ENCODE assay signal across 15 mouse cellular contexts in genomic region chr16:46507260-46507943, GRCm38 (mm10). TPM values are rescaled to one million over a fixed set of nuclear protein-coding genes. Genes with fewer than 3 reads are reported as not detected.
DNase-seq lines count a peak whose midpoint lies in the region; ATAC-seq and TF ChIP-seq lines count a peak whose summit lies in the region.
"Had no signal": no experiment of that assay in that cellular context is flagged by ENCODE, and none has a peak within 500 bp of the region (broad histone marks: within the 10 kb centered on the region; RNA-seq: fewer than 3 reads in every experiment).

No protein-coding gene starts in this region.

- no peaks in the 10 kb centered on the region for H3K9me3 ChIP-seq in lung, embryonic 15.5 days
- H3K9me3 ChIP-seq: embryonic facial prominence, embryonic 15.5 days; forebrain, embryonic 12.5 days; heart, embryonic 10.5 days; neural tube, embryonic 12.5 days had no signal

- H3K36me3 ChIP-seq in lung, embryonic 15.5 days: no peaks in the 10 kb centered on the region
- H3K36me3 ChIP-seq: embryonic facial prominence, embryonic 15.5 days; forebrain, embryonic 12.5 days; heart, embryonic 10.5 days; neural tube, embryonic 12.5 days had no signal

- no peak for TF ChIP-seq POLR2A in lung, adult 2 months (IDR thresholded peaks at IDR 0.05; ENCODE audit: borderline replicate concordance, extremely low read depth, low read depth, low read length)

- no peak overlapping the region for H3K4me2 ChIP-seq in lung, embryonic 15.5 days
- H3K4me2 ChIP-seq: embryonic facial prominence, embryonic 15.5 days; forebrain, embryonic 12.5 days; neural tube, embryonic 12.5 days had no signal

- DNase-seq in lung, adult 2 months: no peak
- DNase-seq in kidney, adult 11 months: peak; percentile 77
- peak; percentile 56 for DNase-seq in kidney, postnatal 10 days
- DNase-seq in lung, postnatal 4 days: peak; percentile 10 to 44
- DNase-seq in layer of hippocampus, adult 9-11 months: no peak
- no peak for DNase-seq in adrenal gland, adult 8-10 months
- no peak for DNase-seq in cerebellum, postnatal 25 days
- DNase-seq: adrenal gland, postnatal 14 days had no signal

- H3K9ac ChIP-seq in lung, embryonic 15.5 days: no peak overlapping the region
- H3K9ac ChIP-seq: embryonic facial prominence, embryonic 15.5 days; forebrain, embryonic 12.5 days; neural tube, embryonic 12.5 days had no signal

- H3K4me3 ChIP-seq in lung, embryonic 15.5 days: no peak overlapping the region
- H3K4me3 ChIP-seq in lung, adult 2 months (replicated peaks; ENCODE audit: extremely low read depth, low read depth, low read length): no peak overlapping the region
- H3K4me3 ChIP-seq: embryonic facial prominence, embryonic 15.5 days; forebrain, embryonic 12.5 days; heart, embryonic 10.5 days; neural tube, embryonic 12.5 days had no signal

- peak overlapping the region; percentile 86 for H3K27ac ChIP-seq in lung, embryonic 15.5 days
- H3K27ac ChIP-seq: embryonic facial prominence, embryonic 15.5 days; forebrain, embryonic 12.5 days; heart, embryonic 10.5 days; hindbrain, postnatal 0 days; neural tube, embryonic 12.5 days had no signal

- no peaks in the 10 kb centered on the region for H3K4me1 ChIP-seq in lung, embryonic 15.5 days
- peaks cover 4% of the 10 kb centered on the region for H3K4me1 ChIP-seq in lung, adult 2 months (ENCODE audit: control insufficient read depth, insufficient read depth, low read length)
- H3K4me1 ChIP-seq: embryonic facial prominence, embryonic 15.5 days; forebrain, embryonic 12.5 days; heart, embryonic 10.5 days; neural tube, embryonic 12.5 days had no signal

- TF ChIP-seq CTCF in lung, adult 2 months (IDR thresholded peaks at IDR 0.05; ENCODE audit: insufficient read depth, low read length): no peak

- peak; percentile 65; the same call in 1 of the 2 replicates for ATAC-seq in lung, embryonic 15.5 days (ENCODE audit: borderline replicate concordance, extremely low read depth, low FRiP score, low TSS enrichment)
- ATAC-seq: hindbrain, postnatal 0 days had no signal

- no peaks in the 10 kb centered on the region for H3K27me3 ChIP-seq in lung, embryonic 15.5 days
- H3K27me3 ChIP-seq: embryonic facial prominence, embryonic 15.5 days; neural tube, embryonic 12.5 days had no signal

- WGBS in lung, embryonic 15.5 days: 40% methylated on average over 3 of the region's 3 CpGs
- 48% methylated on average over 3 of the region's 3 CpGs for WGBS in lung, adult 2 months

RNA-seq across cellular contexts. Expression of gene Nectin3, which starts 9.1 kb away (rescaled TPM):
- 35.5 and 37.9 TPM in 2 replicates for polyA plus RNA-seq in lung, embryonic 15.5 days (2015; fragmentation: Nextera tagmentation; extraction: Ambion mirVana)
- 14.7 and 22.3 TPM in 2 replicates for polyA plus RNA-seq in lung, adult 2 months (2012; rRNA removed)
- 10 to 100 TPM; 19.6 to 33.5 (median 27.0) TPM for total RNA-seq in adrenal gland, adult 8-10 months (2022)
- total RNA-seq: MEL had no signal

Comparison
In these comparisons a context has a peak if more than half of its experiments do, and no peak if none do; other contexts are left out.
1. DNase-seq: peak in kidney, adult 11 months (single experiment), kidney, postnatal 10 days (single experiment) and lung, postnatal 4 days (2 of 2); none in lung, adult 2 months (single experiment), layer of hippocampus, adult 9-11 months (single experiment), adrenal gland, adult 8-10 months (single experiment) and cerebellum, postnatal 25 days (0 of 2).